Mouse (Mus musculus): ENCODE results near the gene Krt73. TPM values are rescaled to one million over a fixed set of nuclear protein-coding genes. Genes with fewer than 3 reads are reported as not detected.

The Krt73 gene
- polyA plus RNA-seq, 1 experiment from 2014 or later = 0.34 TPM

DNA sequence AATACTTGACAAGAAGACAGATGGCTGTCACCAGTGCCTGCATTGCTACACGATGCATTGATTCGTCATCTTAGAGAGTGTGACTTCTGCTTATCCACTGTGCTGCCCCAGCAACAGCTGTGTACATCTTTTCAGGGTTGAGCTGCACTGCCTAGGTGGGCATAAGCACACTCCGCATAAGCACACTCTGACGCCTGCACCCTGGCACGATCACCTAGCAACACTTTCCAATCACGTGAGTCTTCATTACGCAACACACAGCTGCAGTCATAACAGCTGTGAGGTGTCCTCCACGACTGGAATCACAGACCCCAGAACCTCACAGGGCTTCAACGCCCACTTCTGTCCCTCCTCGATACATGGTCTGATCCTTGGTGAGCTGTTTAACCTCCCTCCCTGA is 28.7 kb downstream of the Krt73 start:
- H3K27ac ChIP-seq = no peak overlapping the region
- 86% methylated on average over 10 of the region's 10 CpGs for WGBS
- ATAC-seq (ENCODE audit: low FRiP score, low read depth) = no peak
- no peak overlapping the region for H3K4me2 ChIP-seq (replicated peaks)
- no peaks in the 10 kb centered on the region for H3K27me3 ChIP-seq (replicated peaks)
- H3K9ac ChIP-seq = no peak overlapping the region
- H3K4me3 ChIP-seq = no peak overlapping the region
- no peaks in the 10 kb centered on the region for H3K9me3 ChIP-seq
- H3K36me3 ChIP-seq = no peaks in the 10 kb centered on the region
- H3K4me1 ChIP-seq = no peaks in the 10 kb centered on the region

DNA sequence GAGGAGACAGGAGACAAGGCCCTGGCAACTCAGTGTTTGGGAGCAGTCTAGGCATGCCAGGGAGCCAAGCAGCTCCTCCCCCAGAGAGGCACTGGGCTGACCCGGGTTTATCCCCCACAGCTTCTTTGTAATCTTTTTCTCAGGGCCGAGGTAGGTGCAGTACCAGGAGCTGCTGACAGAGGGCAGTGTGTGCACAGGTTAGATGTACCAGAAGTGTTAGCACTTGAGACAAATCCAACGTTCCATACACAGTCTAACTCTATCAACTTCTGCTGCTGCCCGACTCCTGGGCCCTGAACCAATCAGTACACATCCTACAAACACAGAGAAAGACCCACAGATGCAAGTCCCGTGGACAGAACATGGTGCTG is 29.4 kb downstream of the Krt73 start:
- no peaks in the 10 kb centered on the region for H3K36me3 ChIP-seq
- no peak overlapping the region for H3K27ac ChIP-seq
- H3K9ac ChIP-seq = no peak overlapping the region
- 10% methylated on average over 5 of the region's 5 CpGs for WGBS
- no peak overlapping the region for H3K4me2 ChIP-seq (replicated peaks)
- H3K4me1 ChIP-seq = no peaks in the 10 kb centered on the region
- peak; percentile 68; the same call in 1 of the 2 replicates for ATAC-seq (ENCODE audit: low FRiP score, low read depth)
- no peak overlapping the region for H3K4me3 ChIP-seq
- H3K9me3 ChIP-seq = no peaks in the 10 kb centered on the region
- H3K27me3 ChIP-seq (replicated peaks) = no peaks in the 10 kb centered on the region

DNA sequence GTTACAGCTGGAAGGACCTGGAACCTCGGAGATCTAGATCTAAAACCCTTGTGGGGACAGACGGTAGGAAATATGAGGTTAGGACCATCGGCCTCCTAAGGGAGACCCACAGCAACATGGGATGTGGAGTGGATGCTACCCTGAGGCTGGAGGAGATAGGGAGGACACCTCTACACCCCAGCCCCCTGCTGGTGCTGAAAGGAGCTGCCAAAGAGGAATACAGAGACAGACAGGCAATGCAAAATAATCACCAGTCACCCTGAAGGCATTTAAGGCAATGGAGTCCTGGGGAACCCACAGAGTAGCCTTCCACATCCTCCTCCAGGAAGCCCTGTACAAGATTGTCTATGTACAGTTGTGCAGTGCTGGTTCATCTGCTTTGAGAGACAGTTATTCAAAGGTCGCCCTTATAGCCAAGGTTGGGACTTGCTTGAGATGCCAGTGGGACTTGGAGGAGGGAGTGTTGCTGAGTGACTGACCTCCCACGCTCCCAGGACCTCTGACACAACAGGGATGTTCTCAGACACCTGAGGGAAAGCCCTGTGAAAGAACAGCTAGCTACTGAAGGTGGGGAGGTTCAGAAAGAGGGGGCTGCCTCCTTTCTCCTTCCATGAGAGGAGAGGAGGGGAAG is 30.0 kb downstream of the Krt73 start:
- no peak overlapping the region for H3K9ac ChIP-seq
- H3K9me3 ChIP-seq = no peaks in the 10 kb centered on the region
- no peaks in the 10 kb centered on the region for H3K36me3 ChIP-seq
- H3K27ac ChIP-seq = no peak overlapping the region
- ATAC-seq (ENCODE audit: low FRiP score, low read depth) = no peak
- H3K27me3 ChIP-seq (replicated peaks) = no peaks in the 10 kb centered on the region
- no peak overlapping the region for H3K4me2 ChIP-seq (replicated peaks)
- H3K4me1 ChIP-seq = no peaks in the 10 kb centered on the region
- 77% methylated on average over 5 of the region's 5 CpGs for WGBS
- no peak overlapping the region for H3K4me3 ChIP-seq

DNA sequence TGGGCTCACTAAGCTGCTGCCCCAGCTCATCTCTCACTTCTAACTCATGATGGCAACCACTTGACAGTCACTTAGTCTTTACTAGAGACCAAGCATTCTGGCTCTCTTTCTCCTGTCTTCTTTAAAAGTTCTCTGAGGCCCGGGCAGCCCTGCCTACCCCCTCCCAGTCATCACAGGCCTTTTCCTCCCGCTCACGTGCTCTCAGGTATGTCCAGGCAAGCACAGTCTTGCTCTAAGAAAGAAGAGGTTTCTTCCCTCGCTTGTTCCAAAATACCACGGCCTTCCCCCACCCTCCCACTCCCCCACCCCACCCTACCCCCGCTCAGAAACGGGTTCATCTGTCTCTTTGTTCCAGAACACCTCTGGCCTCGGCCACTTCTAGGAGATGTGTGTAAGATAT is 31.9 kb downstream of the Krt73 start:
- Histone ChIP-seq H3K4me2 (replicated peaks) (no peak overlapping the region), H3K9ac (no peak overlapping the region), H3K27ac (no peak overlapping the region), H3K9me3 (no peaks in the 10 kb centered on the region), H3K36me3 (no peaks in the 10 kb centered on the region), H3K4me1 (no peaks in the 10 kb centered on the region), H3K4me3 (no peak overlapping the region), H3K27me3 (replicated peaks) (no peaks in the 10 kb centered on the region)
- ATAC-seq (ENCODE audit: low FRiP score, low read depth) = no peak
- 61% methylated on average over 8 of the region's 8 CpGs for WGBS

Other genes with a start within 250 kb of the Krt73 start
- gene Krt90, start 239.4 kb downstream of the Krt73 start, polyA plus RNA-seq (2016; fragmentation: Nextera tagmentation; extraction: Ambion mirVana) = 0.28 and 0.58 TPM in 2 replicates
- not detected in 2 replicates for gene Krt75, start 228.4 kb downstream of the Krt73 start, polyA plus RNA-seq (2016; fragmentation: Nextera tagmentation; extraction: Ambion mirVana)
- not detected in 2 replicates for gene Gm5414, start 174.2 kb downstream of the Krt73 start, polyA plus RNA-seq (2016; fragmentation: Nextera tagmentation; extraction: Ambion mirVana)
- not detected in 2 replicates for gene Gm5478, start 155.0 kb downstream of the Krt73 start, polyA plus RNA-seq (2016; fragmentation: Nextera tagmentation; extraction: Ambion mirVana)
- not detected in 2 replicates for gene Krt6b, start 122.1 kb downstream of the Krt73 start, polyA plus RNA-seq (2016; fragmentation: Nextera tagmentation; extraction: Ambion mirVana)
- 0.08 TPM in 1 of 2 replicates, not detected in the other for gene Krt6a, start 108.0 kb downstream of the Krt73 start, polyA plus RNA-seq (2016; fragmentation: Nextera tagmentation; extraction: Ambion mirVana)
- 12.9 and 13.7 TPM in 2 replicates for gene Krt5, start 89.4 kb downstream of the Krt73 start, polyA plus RNA-seq (2016; fragmentation: Nextera tagmentation; extraction: Ambion mirVana)
- gene Krt71, start 59.2 kb downstream of the Krt73 start, polyA plus RNA-seq (2016; fragmentation: Nextera tagmentation; extraction: Ambion mirVana) = not detected in 2 replicates
- gene Krt72, start 15.9 kb downstream of the Krt73 start, polyA plus RNA-seq (2016; fragmentation: Nextera tagmentation; extraction: Ambion mirVana) = not detected in 2 replicates
- not detected in 2 replicates for gene Krt2, start 15.8 kb upstream of the Krt73 start, polyA plus RNA-seq (2016; fragmentation: Nextera tagmentation; extraction: Ambion mirVana)
- 1.6 and 2.5 TPM in 2 replicates for gene Krt1, start 48.4 kb upstream of the Krt73 start, polyA plus RNA-seq (2016; fragmentation: Nextera tagmentation; extraction: Ambion mirVana)
- gene Krt77, start 67.4 kb upstream of the Krt73 start, polyA plus RNA-seq (2016; fragmentation: Nextera tagmentation; extraction: Ambion mirVana) = not detected in 2 replicates
- not detected in 2 replicates for gene Krt76, start 90.6 kb upstream of the Krt73 start, polyA plus RNA-seq (2016; fragmentation: Nextera tagmentation; extraction: Ambion mirVana)
- gene Krt4, start 122.4 kb upstream of the Krt73 start, polyA plus RNA-seq (2016; fragmentation: Nextera tagmentation; extraction: Ambion mirVana) = not detected in 2 replicates
- gene Krt79, start 138.0 kb upstream of the Krt73 start, polyA plus RNA-seq (2016; fragmentation: Nextera tagmentation; extraction: Ambion mirVana) = 0.18 TPM in 1 of 2 replicates, not detected in the other
- 0.05 TPM in 1 of 2 replicates, not detected in the other for gene Krt78, start 151.9 kb upstream of the Krt73 start, polyA plus RNA-seq (2016; fragmentation: Nextera tagmentation; extraction: Ambion mirVana)
- 5.4 and 6.8 TPM in 2 replicates for gene Krt8, start 202.1 kb upstream of the Krt73 start, polyA plus RNA-seq (2016; fragmentation: Nextera tagmentation; extraction: Ambion mirVana)
- gene Krt18, start 225.8 kb upstream of the Krt73 start, polyA plus RNA-seq (2016; fragmentation: Nextera tagmentation; extraction: Ambion mirVana) = 4.1 and 4.2 TPM in 2 replicates

Measured in neural tube, embryonic 12.5 days (tissue).